Mouse (Mus musculus): ENCODE results near the gene 5730522E02Rik.

DNA sequence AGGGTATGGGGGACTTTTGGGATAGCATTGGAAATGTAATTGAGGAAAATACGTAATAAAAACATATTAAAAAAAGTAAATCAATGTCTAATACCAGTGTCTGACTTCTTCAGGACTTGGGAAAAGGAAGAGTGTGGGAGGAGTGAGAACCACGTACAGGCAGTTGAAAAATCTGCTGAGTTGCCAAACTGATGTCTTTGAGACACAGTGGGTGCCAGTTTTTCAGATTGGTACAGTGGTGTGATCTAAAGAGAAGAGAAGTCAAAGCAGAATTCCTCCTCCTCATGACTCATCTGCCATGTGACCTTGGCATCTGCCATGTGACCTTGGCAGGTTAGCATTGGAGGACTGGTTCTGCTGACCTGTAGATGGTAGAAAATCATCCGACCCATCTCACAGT lies 316.7 kb downstream of the 5730522E02Rik start:
- TF ChIP-seq USF1 (IDR thresholded peaks at IDR 0.05; ENCODE audit: low read depth, low read length) (no peak), CHD1 (IDR thresholded peaks at IDR 0.05; ENCODE audit: low read depth, low read length) (no peak), MEF2A (IDR thresholded peaks at IDR 0.05; ENCODE audit: extremely low read depth, insufficient replicate concordance, low read depth, low read length, poor library complexity, severe bottlenecking) (no peak), RCOR1 (IDR thresholded peaks at IDR 0.05; ENCODE audit: low read depth, low read length) (no peak), ETS1 (IDR thresholded peaks at IDR 0.05; ENCODE audit: low read depth, low read length) (no peak), MAX (IDR thresholded peaks at IDR 0.05; ENCODE audit: low read length) (no peak), CTCF (IDR thresholded peaks at IDR 0.05 in 2 of 3, conservative IDR thresholded peaks at IDR 0.05 in 1 of 3; ENCODE audit: control insufficient read depth in 1 of 3, insufficient read depth in 1 of 3, low read depth in 2 of 3, low read length in 3 of 3, poor library complexity in 1 of 3, severe bottlenecking in 1 of 3) (no peak), ZKSCAN1 (IDR thresholded peaks at IDR 0.05; ENCODE audit: low read depth, low read length) (no peak), EP300 (IDR thresholded peaks at IDR 0.05; ENCODE audit: low read depth in 1 of 2, low read length in 2 of 2) (no peak)

Data from MEL (cell line).